Mouse (Mus musculus): ENCODE measurements at regions not wholly inside any gene's neighbourhood (a gene's known extent, or its start where the extent isn't known, plus 50 kb on each side); places are given as distances from the start of the nearest gene placed in this dataset.

DNA sequence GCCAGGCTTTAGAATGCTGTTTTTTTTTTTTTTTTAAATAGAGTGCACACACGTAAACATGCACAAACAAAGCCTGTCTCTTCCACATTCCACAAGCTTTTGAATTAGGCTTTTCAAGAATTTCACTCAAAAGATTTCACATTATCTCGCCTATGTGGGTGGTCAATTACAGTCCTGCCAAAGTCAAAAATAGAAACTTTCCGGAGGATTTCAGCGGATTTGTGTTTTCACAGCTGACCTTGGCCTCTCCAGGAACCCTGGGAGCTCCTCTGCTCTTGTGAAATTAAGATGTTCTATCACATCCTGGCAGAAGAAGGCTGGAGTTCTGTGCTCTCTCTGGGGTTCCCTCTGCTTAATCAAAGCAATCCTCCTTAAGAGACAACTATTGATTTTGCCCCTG, 360.9 kb upstream of the Tenm4 start:
- DNase-seq (ENCODE audit: extremely low spot score, low read depth, low spot score) = no peak

GRCm38 (mm10) chr7:95814865-95815264, 356.2 kb upstream of the Tenm4 start:
- DNase-seq (ENCODE audit: extremely low spot score, low read depth, low spot score) = no peak

DNA sequence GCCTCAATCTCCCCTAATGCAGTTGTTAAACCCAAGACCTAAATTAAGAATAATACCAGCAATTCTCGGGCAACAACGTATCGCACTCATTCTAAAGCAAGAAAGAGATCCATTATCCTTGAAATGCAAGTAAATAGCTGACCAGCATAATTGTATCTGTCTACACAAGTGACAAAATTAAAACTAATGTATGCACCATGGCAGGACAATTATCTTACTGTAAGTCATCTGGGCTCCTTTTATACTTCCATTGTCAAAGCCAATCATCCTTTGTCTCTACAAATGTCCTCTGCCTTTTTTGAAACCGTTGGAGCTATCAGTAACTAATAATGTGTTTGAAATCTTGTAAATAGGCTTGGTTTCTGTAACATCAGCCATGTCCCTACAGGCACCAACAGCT, 347.5 kb upstream of the Tenm4 start:
- DNase-seq (ENCODE audit: extremely low spot score, low read depth, low spot score) = no peak

DNA sequence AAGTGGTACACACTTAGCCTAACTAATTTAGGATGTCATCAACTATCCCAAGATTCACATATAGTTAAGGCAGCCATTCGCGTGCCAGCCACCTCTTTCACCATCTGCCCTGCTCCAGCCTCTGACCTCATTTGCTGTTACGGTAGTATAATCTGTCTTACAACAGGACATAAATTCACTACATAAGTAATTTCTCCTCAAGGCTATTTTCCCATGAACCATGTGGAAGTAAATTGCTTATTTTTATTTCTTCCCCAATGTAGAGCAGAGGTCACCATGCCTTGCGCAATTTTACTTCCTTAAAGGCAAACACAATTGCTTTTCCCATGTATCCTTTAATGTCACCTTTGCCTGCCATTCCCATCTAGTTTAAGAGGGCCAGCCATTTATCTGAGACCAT, 341.2 kb upstream of the Tenm4 start:
- DNase-seq (ENCODE audit: extremely low spot score, low read depth, low spot score) = no peak

GRCm38 (mm10) chr7:95834236-95834919, 336.7 kb upstream of the Tenm4 start:
- no peak for DNase-seq (ENCODE audit: extremely low spot score, low read depth, low spot score)

DNA sequence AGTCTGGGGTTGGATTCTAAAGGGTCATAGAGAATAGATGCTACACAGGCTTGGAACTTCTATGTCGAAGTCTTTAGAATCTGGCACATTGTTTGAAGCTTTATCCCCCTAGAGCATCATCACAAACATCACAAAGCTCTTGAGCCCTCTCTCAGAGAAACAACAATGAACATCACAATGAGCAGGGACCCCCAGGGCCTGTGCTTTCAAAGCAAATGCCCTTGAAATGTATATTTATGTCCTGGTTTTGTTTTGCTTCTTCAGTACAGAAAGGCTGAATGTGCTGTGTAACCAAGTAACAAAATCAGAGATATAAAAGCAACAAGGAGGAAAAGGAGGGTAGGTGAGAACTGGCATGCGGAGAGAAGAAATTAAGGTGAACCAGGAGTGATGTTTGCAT, 330.6 kb upstream of the Tenm4 start:
- no peak for DNase-seq (ENCODE audit: extremely low spot score, low read depth, low spot score)

DNA sequence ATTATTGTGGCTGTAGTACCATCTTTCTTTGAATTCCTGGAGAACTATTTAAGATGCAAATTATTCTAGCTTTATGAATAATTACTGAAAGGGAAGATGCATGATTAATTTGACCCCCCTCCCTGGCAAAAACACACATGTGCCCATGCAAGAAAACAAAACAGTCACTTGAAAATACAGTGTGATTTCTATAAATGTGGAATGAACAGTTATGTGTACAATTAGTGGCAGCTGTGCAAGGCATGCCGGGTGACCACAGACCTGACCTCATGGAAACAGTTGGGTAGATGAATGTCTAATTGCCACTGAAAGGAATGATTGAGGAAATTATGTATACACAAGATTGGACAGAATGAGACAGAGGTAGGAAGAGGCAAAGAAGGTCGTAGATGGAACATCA, 321.2 kb upstream of the Tenm4 start:
- no peak for DNase-seq (ENCODE audit: extremely low spot score, low read depth, low spot score)

DNA sequence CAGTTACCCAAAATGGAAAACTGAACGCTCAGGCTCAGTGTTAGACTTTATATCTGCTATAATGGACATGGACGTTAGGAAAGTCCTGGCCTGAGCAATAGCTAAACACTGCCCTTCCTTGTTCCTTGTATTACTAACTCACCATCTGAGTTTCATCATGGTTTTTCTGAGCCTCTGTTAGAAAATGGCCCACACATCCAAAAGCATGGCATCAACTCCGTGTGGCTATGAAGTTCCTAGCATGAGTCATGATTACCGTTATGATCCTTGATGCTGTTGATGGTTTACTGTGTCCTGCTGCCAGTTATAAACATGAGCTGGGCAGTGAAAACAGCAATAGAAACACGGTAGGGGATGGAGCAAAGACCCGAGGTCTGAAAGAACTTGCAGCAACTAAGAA, 318.4 kb upstream of the Tenm4 start:
- DNase-seq (ENCODE audit: extremely low spot score, low read depth, low spot score) = no peak

- DNase-seq (ENCODE audit: extremely low spot score, low read depth, low spot score) = no peak
These were observed 317.7 kb upstream of the Tenm4 start for GRCm38 (mm10) chr7:95853225-95853812.

DNA sequence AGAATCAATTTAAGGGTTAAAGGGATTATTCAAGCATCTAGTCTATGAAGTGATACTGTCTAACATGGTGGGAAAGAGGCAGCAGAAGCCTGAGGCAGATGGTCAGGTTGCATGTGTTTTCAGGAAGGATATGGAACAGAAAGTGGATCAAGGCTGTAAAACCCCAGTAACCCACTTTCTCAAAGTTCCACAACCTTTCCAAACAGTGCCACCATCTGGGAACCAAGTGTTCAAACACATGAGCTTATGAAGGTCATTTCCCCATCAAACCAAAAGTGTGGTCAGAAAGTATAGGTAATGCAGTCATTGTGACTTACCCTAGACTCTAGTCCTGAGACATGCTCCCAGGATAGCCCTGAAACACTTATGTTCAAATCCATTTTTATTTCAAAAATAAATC, 312.8 kb upstream of the Tenm4 start:
- DNase-seq (ENCODE audit: extremely low spot score, low read depth, low spot score) = no peak

DNA sequence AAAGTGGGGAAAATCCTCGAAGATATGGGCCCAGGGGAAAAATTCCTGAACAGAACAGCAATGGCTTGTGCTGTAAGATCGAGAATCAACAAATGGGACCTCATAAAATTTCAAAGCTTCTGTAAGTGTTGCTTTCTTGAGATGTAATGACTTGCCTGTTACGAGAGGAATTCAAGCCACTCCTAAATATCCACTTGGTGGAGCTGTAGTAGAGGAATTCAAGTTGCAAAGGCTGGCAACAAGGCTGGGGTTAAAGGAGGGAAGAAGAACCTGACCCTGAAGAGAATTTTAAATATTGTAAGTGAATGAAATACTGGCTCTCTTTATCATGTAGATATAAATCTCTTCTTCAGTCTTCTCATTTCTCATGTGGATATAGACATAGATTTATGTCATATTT, 306.8 kb upstream of the Tenm4 start:
- no peak for DNase-seq (ENCODE audit: extremely low spot score, low read depth, low spot score)

DNA sequence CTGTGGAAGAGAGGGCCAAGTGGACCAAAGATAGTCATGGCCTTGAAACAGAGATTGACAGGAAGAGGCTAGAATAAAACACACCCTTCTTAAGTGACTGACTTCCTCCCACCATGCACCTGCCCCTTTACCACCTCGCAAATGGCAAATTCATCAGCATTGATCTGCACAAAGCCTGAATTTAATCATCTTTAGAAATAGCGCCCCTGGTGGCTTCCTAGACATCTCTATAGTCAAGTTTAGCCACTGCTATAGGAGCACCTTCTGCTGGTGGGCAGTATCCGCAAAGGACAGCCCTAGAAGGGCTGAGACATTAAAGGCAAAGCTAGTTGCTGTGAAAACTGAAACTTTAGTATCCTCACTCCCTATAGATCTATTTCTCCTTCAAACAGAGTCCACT, 305.8 kb upstream of the Tenm4 start:
- DNase-seq (ENCODE audit: extremely low spot score, low read depth, low spot score) = no peak

DNA sequence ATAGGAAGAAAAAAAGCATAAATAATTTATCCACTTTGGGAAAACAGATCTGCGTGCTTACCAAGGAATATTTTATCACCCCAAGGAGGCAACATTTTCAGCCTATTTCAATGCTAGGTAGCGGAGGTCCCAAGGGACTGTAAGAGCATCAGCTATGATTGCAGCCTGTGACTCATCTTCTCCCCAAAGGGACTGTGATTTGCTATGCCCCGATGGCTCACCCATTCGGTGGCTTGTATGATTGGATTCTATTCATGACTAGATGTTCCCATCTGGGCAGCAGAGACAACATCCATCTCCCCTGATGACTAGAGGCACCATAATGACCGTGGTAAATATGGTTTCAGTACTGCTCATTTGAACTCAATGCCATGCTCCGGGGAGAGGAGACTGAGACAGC, 302.3 kb upstream of the Tenm4 start:
- DNase-seq (ENCODE audit: extremely low spot score, low read depth, low spot score) = no peak

- DNase-seq (ENCODE audit: extremely low spot score, low read depth, low spot score) = no peak
These were observed 290.3 kb upstream of the Tenm4 start for GRCm38 (mm10) chr7:95880576-95881267.

GRCm38 (mm10) chr7:95901524-95901923, 269.5 kb upstream of the Tenm4 start:
- DNase-seq (ENCODE audit: extremely low spot score, low read depth, low spot score) = no peak

- DNase-seq (ENCODE audit: extremely low spot score, low read depth, low spot score) = no peak
These were observed 256.5 kb upstream of the Tenm4 start for GRCm38 (mm10) chr7:95914406-95915080.

- DNase-seq (ENCODE audit: extremely low spot score, low read depth, low spot score) = no peak
These were observed 251.1 kb upstream of the Tenm4 start for GRCm38 (mm10) chr7:95919932-95920331.

DNA sequence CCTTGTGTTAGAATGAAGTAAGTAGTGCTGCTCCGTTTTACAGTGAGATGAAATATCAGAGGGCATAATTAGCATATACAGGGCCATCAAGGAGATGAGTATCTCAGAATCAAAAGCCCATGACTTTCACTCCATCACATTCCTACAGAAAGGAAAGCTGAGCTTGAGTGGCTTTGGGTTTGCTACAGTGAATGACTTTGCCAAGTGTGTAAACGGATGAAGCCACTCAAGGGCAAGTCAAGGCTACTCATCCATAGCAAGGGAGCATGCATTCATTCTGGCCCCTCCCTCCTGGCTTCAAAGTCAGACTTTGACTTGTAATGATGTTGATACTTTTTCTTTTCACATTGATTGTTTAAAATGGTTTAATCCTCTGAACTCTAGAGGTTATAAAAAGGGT, 246.2 kb upstream of the Tenm4 start:
- DNase-seq (ENCODE audit: extremely low spot score, low read depth, low spot score) = no peak

- DNase-seq (ENCODE audit: extremely low spot score, low read depth, low spot score) = no peak
These were observed 244.7 kb upstream of the Tenm4 start for GRCm38 (mm10) chr7:95926119-95927039.

DNA sequence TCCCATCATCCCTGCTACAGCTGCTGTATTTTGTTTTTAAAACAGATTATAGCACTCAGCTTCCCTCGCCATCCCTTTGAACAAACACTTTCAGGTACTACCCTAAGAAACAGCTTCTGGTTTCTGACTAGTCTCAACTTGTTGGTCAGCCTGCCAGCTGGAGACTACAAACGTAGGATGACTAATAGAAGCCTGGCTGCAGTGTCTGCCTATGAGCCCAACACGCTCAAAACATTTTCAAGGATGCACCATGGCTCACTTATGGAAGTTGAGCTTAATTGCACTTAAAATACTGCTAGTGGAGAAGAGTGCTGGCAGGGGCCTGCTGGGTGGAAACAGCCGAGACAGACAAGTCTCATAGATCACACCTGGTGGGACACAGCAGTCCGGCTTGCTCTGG, 234.4 kb upstream of the Tenm4 start:
- DNase-seq (ENCODE audit: extremely low spot score, low read depth, low spot score) = no peak

- DNase-seq (ENCODE audit: extremely low spot score, low read depth, low spot score) = no peak
These were observed 227.6 kb upstream of the Tenm4 start for GRCm38 (mm10) chr7:95943420-95943819.

Data from hindlimb bud, embryonic 11.5 days (tissue).